Mouse (Mus musculus) kidney, adult 2 months (tissue): Measurements from ENCODE around the gene Prex1. TPM values are rescaled to one million over a fixed set of nuclear protein-coding genes. Genes with fewer than 3 reads are reported as not detected.

Experiments
- DNase-seq: peaks from one replicate; pipeline ENCODE4 v3.0.0; 2021
- H3K27ac ChIP-seq: fragments of 200-500 bp; 2 replicates; pipeline ENCODE4 v1.5.1; 2012; ENCODE audit warnings: low read depth, low read length, control low read depth, inconsistent platforms; ENCODE audit not compliant: insufficient read depth
- H3K27me3 ChIP-seq: fragments of 200-500 bp; replicated peaks from 2 replicates; pipeline ENCODE4 v1.6.1; 2012; ENCODE audit warnings: mild to moderate bottlenecking, moderate library complexity, low read length, inconsistent platforms; ENCODE audit not compliant: control insufficient read depth, insufficient read depth
- H3K36me3 ChIP-seq: fragments of 200-500 bp; 2 replicates; pipeline ENCODE4 v1.6.1; 2012; ENCODE audit warnings: mild to moderate bottlenecking, moderate library complexity, low read length, inconsistent platforms; ENCODE audit not compliant: control insufficient read depth, insufficient read depth
- H3K4me1 ChIP-seq: fragments of 200-500 bp; 2 replicates; pipeline ENCODE4 v1.6.1; 2011; ENCODE audit warnings: low read length; ENCODE audit not compliant: control insufficient read depth, insufficient read depth
- H3K4me3 ChIP-seq: fragments of 200-500 bp; 2 replicates; pipeline ENCODE4 v1.5.1; 2011; ENCODE audit warnings: mild to moderate bottlenecking, low read depth, low read length, control low read depth; ENCODE audit not compliant: insufficient read depth
- CTCF ChIP-seq: fragments of 200-500 bp; conservative IDR thresholded peaks from 2 replicates; pipeline ENCODE4 v1.5.1; 2011; ENCODE audit warnings: low read depth, mild to moderate bottlenecking, control low read depth, low read length, moderate library complexity, mixed read lengths; ENCODE audit not compliant: insufficient read depth, insufficient read length
- POLR2A ChIP-seq: fragments of 200-500 bp; IDR thresholded peaks from one replicate; pipeline ENCODE4 v1.6.1; 2011; ENCODE audit warnings: low read depth, low read length, control low read depth
- WGBS: fragments of 180-500 bp; shearing (Covaris S2); methylation state at CpG from one replicate; pipeline ENCODE4 v1.1.7; 2018; 5-methylcytosine and 5-hydroxymethylcytosine counted together
- polyA plus RNA-seq: library from polyadenylated mRNA; depleted of rRNA; stranded (reverse); fragments of >200 nt; gene quantifications from 2 replicates; pipeline ENCODE4 v1.2.3, GENCODE M21; 2012

The Prex1 gene
- polyA plus RNA-seq, 1 experiment: 14.5 TPM

DNA sequence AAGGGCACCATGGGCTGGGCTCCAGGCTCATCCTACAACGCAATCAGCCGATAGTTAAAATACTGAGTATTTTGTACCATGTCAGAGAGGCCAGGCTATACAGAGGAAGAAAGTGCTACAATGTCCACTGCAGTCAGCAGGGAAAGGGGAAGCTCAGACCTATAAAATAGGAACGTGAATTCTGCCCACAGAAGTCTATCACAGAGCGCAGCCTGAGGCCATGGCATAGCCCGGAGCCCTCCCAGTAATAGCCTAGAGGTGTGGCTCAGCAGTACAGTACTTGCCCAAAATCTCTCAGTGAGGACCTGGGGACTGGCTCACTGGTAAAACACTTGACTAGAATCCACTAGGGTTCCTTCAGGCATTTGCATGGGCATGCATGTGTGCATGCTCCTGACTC lies 14.1 kb downstream of the Prex1 start:
- no peaks in the 10 kb centered on the region for H3K4me1 ChIP-seq
- DNase-seq: no peak
- no peaks in the 10 kb centered on the region for H3K27me3 ChIP-seq
- TF ChIP-seq CTCF (no peak), POLR2A (no peak)
- H3K4me3 ChIP-seq: no peak overlapping the region
- 87% methylated on average over 5 of the region's 5 CpGs for WGBS
- H3K36me3 ChIP-seq: no peaks in the 10 kb centered on the region
- no peak overlapping the region for H3K27ac ChIP-seq

- DNase-seq: no peak
- no peak for TF ChIP-seq CTCF
- TF ChIP-seq POLR2A: no peak
- WGBS: 96% methylated on average over 2 of the region's 2 CpGs
- no peak overlapping the region for H3K27ac ChIP-seq
- no peaks in the 10 kb centered on the region for H3K27me3 ChIP-seq
- H3K4me1 ChIP-seq: no peaks in the 10 kb centered on the region
- H3K4me3 ChIP-seq: no peak overlapping the region
- no peaks in the 10 kb centered on the region for H3K36me3 ChIP-seq
These were observed 19.0 kb downstream of the Prex1 start for GRCm38 (mm10) chr2:166694616-166695015.

- Histone ChIP-seq H3K4me3 (no peak overlapping the region), H3K27ac (no peak overlapping the region), H3K27me3 (no peaks in the 10 kb centered on the region), H3K4me1 (no peaks in the 10 kb centered on the region), H3K36me3 (no peaks in the 10 kb centered on the region)
- no peak for DNase-seq
- TF ChIP-seq POLR2A (no peak), CTCF (no peak)
- WGBS: 80% methylated on average over 4 of the region's 4 CpGs
These were observed 20.2 kb downstream of the Prex1 start for GRCm38 (mm10) chr2:166693394-166693793.

DNA sequence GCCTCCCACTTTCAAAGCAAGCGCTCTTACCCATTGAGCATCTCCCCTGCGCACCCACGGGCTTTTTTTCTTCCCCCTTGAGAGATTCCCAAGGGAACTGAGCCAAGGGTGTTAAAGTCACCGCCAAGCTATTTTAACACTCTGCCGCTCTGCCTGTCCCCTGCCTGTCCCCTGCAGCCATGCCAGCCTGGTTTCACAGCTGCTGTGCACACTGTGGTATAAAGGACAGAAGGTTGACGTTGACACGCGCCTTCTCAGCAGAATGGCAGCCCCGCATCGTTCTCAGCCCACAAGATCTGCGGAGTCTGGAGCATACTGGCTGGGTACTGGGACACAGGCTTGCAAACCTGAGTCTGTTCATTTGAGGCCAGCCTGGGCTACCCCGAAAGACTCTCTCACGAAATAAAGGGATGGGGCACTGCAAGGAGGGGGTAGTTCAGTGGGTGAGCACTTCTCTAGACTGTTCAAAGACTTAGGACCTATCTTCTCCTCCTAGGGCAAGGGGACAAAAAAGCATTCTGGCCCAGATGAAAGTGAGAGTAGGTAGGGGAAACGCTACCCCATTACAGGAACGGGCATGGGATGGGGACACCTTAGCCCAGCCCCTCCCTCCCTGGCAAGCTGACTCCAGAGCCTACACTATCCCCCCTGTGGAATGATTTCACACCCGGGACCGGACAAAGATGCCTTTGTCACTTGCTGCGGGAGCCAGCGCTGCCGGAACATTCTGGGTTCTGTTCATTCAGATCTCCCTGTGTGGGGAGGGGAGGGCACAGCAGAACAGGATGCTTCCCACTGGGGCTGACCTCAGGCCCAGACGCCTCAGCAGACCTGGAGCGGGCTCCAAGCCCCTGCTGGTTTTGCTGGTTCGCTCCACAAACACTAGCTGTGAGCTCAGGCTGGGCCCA lies 21.8 kb downstream of the Prex1 start:
- TF ChIP-seq CTCF: no peak
- TF ChIP-seq POLR2A: no peak
- 79% methylated on average over 23 of the region's 23 CpGs for WGBS
- no peaks in the 10 kb centered on the region for H3K27me3 ChIP-seq
- H3K4me1 ChIP-seq: no peaks in the 10 kb centered on the region
- H3K4me3 ChIP-seq: no peak overlapping the region
- DNase-seq: no peak
- H3K27ac ChIP-seq: no peak overlapping the region
- H3K36me3 ChIP-seq: no peaks in the 10 kb centered on the region

DNA sequence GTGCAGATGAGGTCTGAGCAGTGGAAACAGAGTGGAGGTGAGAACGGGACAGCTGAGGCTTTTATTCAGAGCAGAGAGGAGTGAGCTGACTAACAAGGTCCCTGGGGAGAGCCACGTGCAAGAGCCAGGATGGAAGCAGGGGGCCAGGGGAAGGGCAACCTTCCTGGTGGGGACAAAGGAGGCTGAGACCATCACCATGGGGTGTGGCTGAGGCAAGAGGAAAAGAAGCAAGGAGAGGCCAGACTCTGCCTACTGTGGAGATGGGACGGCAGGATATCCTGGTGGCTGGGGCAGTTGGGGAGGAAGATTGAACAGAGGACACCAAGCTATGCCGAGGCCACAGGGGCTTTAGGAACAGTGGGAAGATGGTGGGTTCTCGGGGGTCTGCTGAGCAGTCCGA lies 26.7 kb downstream of the Prex1 start:
- Histone ChIP-seq H3K27me3 (no peaks in the 10 kb centered on the region), H3K4me3 (no peak overlapping the region), H3K36me3 (no peaks in the 10 kb centered on the region), H3K27ac (no peak overlapping the region), H3K4me1 (no peaks in the 10 kb centered on the region)
- 43% methylated on average over 6 of the region's 6 CpGs for WGBS
- peak; percentile 52 for DNase-seq
- TF ChIP-seq CTCF: no peak

- no peaks in the 10 kb centered on the region for H3K4me1 ChIP-seq
- WGBS: 57% methylated on average over 8 of the region's 8 CpGs
- no peak overlapping the region for H3K4me3 ChIP-seq
- H3K27ac ChIP-seq: no peak overlapping the region
- no peak for TF ChIP-seq CTCF
- no peak for TF ChIP-seq POLR2A
- no peaks in the 10 kb centered on the region for H3K36me3 ChIP-seq
- no peaks in the 10 kb centered on the region for H3K27me3 ChIP-seq
- DNase-seq: no peak
These were observed 27.8 kb downstream of the Prex1 start for GRCm38 (mm10) chr2:166685824-166686223.

DNA sequence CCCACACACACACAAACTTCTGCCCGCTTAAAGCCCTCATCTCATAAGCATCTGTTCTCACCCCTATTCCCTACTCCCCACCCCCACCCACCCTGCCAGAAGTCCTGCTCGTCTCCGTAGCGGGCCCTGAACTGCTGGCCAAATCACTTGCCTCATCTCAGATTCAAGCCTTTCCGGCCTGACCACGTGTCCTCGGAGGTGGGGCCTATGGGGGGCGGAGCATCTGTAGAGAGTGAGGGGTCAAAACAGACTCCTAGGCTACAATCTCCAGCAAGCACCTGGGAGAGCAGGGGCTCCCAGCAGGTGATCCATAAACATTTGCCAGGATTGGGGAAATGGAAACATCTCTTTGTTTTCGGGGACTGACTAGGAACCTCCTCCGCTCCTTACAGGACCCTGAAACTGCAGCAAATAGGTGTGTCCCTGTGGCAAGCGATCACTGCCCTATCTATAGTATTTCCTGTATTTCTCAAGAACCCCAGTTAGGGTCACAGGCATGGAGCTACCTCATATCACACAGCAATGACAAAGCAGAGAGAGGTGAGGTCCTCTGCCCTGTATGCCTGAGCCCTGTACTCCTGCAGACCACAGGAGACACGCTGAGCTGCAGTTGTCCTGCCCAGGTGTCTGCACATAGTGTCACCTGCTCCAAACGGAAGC lies 29.6 kb downstream of the Prex1 start:
- DNase-seq: peak; percentile 16
- H3K36me3 ChIP-seq: no peaks in the 10 kb centered on the region
- H3K4me1 ChIP-seq: no peaks in the 10 kb centered on the region
- 38% methylated on average over 13 of the region's 13 CpGs for WGBS
- H3K27me3 ChIP-seq: no peaks in the 10 kb centered on the region
- H3K27ac ChIP-seq: no peak overlapping the region
- TF ChIP-seq POLR2A: no peak
- TF ChIP-seq CTCF: no peak
- H3K4me3 ChIP-seq: no peak overlapping the region
